Mouse (Mus musculus) urinary bladder, postnatal 4 days (tissue): ENCODE data around the gene Farsa.

Source experiments
- DNase-seq, 2 experiments: peaks; one replicate each; pipeline ENCODE4 v3.0.0; 2021 to 2022; ENCODE audit warnings: low spot score in 2 of 2

Farsa gene

DNA sequence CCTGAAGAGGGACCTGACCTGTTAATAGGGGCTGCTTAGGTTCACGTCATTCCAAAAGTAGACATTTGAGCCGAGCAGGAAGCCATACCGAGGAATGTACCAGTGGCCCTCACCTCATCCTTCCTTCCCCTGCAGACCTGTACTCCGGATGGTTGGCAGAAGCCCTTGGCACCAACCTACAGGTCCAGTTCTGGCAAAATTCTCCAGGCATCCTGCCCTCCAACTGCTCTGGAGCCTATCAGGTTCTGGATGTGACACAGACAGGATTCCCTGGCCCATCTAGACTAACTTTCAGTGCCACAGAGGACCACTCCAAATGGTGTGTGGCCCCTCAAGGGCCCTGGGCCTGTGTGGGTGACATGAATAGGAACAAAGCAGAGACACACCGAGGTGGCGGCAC, 53.8 kb downstream of the Farsa start:
- no peak for DNase-seq

DNA sequence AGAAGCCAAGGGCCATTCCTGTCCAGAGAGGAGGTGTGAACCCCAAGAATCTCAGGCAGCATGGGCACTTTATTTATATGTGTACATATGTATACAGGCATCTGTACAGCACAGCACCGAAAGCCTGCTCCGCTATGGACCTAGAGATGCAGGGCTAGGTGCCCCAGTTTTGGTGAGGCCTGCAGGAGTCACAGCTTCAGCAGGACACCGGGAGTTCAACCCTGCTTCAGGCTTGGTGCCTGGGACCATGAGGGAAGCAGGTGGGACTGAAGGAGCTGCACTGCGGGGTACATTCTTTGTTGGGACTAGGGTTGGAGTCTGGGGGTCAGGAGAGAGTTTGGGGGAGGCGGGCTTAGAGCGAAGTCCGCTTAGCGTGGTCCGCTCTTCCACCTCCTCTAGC, 55.1 kb downstream of the Farsa start:
- no peak for DNase-seq

DNA sequence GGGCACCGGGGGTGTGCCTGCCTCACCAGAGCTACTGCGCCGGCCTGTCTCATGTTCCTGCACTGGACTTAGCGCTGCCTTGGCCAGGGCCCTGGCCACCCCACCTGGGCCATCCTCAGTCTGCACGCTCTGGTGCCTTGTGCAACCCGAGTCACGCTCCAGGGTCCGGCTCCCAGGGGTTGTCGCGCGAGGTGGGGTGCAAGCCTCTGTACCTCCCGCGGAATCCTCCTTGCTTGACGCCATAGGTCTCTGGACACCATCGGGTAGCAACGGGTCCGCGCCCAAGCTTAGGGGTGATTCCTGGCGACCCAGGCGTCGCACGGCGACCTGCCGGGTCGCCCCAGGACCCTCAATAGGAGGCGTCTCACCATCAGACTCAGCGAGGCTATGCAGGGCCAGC, 55.6 kb downstream of the Farsa start:
- DNase-seq: no peak

DNA sequence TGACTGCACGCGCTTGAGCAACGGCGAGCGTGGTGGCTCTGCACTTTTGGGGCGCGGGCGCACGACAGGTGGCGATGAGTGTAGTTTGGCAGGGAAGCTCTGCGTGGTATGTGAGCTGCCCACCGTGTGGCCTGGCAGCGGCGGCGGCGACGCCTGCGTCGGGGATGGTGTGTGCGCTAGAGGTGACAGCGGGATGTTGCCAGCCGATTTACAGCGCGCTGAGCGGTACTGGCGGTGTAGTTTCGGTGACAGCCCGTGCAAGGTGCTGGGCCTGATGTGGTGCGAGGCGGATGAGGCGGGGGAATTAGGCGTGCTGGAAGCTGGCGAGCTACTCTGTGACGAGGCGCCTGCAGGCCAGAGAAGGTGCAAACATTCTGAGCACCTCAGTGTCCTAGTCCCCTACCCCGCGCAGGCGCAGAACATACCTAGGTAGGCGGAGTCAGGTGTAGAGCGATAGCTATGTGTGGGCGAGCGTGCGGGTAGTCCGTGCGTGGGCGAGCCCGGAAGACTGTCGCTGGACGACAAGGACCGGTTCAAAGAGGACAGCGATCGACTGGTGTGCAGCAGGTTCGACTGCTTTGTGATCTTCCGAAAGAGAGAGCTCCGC, 56.2 kb downstream of the Farsa start:
- DNase-seq: peak in 1 of 2 experiments; percentile 64

DNA sequence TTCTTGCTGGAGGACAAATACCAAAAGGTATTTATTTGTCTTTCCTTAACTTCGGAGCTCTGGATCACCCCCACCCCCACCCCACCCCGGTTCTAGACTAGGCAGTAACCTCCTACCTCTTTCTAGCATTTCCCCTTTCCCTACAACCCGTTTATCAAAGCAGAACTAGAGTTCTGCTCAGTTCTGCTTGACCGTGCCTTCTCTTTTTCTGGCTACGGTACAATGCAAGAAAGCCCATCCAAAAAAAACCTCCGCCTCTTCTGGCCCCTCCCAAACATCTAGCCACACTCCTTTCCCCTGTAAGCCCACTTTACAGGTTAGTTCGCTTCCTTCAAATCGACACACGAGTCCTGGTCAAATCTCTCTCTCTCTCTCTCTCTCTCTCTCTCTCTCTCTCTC, 56.7 kb downstream of the Farsa start:
- no peak for DNase-seq

DNA sequence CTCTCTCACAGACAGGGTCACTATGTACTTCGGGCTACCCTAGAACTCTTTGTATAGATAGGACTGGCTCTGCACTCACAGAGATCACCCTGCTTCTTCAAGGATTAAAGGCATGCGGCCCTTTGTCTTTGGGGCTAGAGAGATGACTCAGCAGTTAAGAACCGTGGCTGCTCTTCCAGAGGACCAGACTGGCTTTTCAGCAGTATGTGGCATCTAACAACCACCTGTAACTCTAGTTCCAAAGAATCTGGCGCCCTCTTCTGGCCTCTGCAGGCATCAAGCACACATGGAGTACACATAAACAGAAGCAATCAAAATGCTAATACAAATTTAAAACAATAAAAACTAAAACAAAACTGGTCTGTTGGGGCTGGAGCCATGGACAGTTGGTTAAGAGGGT, 57.2 kb downstream of the Farsa start:
- no peak for DNase-seq

DNA sequence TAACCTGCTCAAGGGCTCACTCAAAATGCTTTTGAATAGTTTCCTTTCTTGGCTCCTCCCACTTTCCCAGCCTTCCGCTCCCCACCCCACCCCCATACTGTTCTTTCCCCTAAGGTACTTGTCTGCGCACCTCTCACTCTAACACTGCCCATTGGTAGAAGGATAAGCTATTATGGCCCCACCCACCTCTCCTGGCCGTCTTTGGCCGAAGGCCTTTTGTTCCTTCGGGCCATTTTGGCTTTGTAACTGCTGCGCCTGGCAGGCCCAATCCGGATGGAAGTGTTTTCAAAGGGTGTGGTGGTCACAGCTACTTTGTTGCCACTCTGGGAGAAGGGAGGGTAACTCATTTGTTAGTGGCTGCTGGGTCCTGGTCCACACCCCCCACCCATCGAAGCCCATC, 58.5 kb downstream of the Farsa start:
- DNase-seq: no peak

DNA sequence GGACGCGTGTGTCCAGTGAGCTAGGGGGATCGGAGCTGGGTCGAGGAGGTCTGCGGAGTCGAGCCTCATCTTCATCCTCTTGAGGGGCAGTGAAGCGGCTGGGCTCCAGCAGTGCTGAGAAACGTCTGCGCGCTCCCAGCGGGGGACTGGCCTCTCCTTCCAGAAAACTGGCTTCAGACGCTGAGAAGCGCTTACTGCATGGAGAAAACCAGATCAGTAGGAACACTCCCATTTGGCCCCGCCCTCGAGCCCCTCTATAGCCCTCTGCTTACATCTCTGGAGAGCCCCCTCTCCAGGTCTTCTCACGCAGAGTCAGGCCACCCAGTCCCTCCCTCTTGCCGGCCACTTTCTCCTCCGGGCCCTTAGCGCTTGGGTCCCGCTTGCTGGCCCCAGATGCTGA, 61.0 kb downstream of the Farsa start:
- DNase-seq: no peak

DNA sequence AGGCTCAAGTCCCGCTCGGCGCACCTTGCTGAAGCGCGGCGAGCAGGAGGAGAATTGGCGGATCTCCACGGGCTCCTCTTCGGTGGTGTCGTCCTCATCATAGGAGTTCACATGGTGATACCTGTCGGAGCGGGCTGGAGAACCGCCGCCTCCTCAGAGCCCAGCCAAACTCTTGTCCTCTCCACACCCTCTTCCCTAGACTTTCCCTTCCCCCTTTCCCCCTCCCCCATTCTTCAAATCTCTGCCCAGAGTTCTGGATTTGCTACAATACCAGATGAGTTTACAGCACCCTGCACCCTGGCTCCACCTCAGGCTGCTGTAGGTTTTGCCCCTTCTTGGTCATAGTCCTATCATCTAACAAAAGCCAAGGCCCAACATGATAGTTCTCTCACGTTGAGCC, 61.9 kb downstream of the Farsa start:
- no peak for DNase-seq
